Mouse (Mus musculus) midbrain, postnatal 0 days (tissue): ENCODE results near the gene Dnhd1. TPM values are rescaled to one million over a fixed set of nuclear protein-coding genes. Genes with fewer than 3 reads are reported as not detected.

Experiments
- ATAC-seq: fragments of 200-750 bp; cut with Nextera tagmentation; 2 replicates; pipeline ENCODE4 v1.8.0; 2017; ENCODE audit warnings: moderate number of reproducible peaks, mild to moderate bottlenecking, moderate TSS enrichment, moderate library complexity; ENCODE audit not compliant: low FRiP score
- DNase-seq: peaks from one replicate; pipeline ENCODE4 v3.0.0-alpha.2; 2015; ENCODE audit warnings: low spot score
- H3K27ac ChIP-seq: fragments of 300-500 bp; sonication (generic); 2 replicates; pipeline ENCODE4 v1.5.1; 2014; ENCODE audit warnings: low read depth, mild to moderate bottlenecking, low read length, mixed read lengths
- H3K27me3 ChIP-seq: fragments of 300-500 bp; sonication (generic); 2 replicates; pipeline ENCODE4 v1.6.1; 2014; ENCODE audit warnings: low read length, control low read depth, mixed read lengths; ENCODE audit not compliant: insufficient read depth
- H3K36me3 ChIP-seq: fragments of 300-500 bp; sonication (generic); 2 replicates; pipeline ENCODE4 v1.6.1; 2014; ENCODE audit warnings: low read length, control low read depth, mixed read lengths; ENCODE audit not compliant: insufficient read depth
- H3K4me1 ChIP-seq: fragments of 300-500 bp; sonication (generic); 2 replicates; pipeline ENCODE4 v1.6.1; 2014; ENCODE audit warnings: mild to moderate bottlenecking, control low read depth, antibody characterized with exemption, low read length, mixed read lengths; ENCODE audit not compliant: insufficient read depth
- H3K4me2 ChIP-seq: fragments of 300-500 bp; sonication (generic); 2 replicates; pipeline ENCODE4 v1.6.1; 2014; ENCODE audit warnings: low read depth, mild to moderate bottlenecking, low read length, mixed read lengths; ENCODE audit not compliant: poor library complexity, severe bottlenecking
- H3K4me3 ChIP-seq: fragments of 300-500 bp; sonication (generic); 2 replicates; pipeline ENCODE4 v1.5.1; 2014; ENCODE audit warnings: low read depth, mild to moderate bottlenecking, low read length, moderate library complexity
- H3K9ac ChIP-seq: fragments of 300-500 bp; sonication (generic); replicated peaks from 2 replicates; pipeline ENCODE4 v1.6.1; 2014; ENCODE audit warnings: mild to moderate bottlenecking, low read length, moderate library complexity, mixed read lengths; ENCODE audit not compliant: poor library complexity, severe bottlenecking
- H3K9me3 ChIP-seq: fragments of 300-500 bp; sonication (generic); 2 replicates; pipeline ENCODE4 v1.6.1; 2016; ENCODE audit warnings: low read length, control low read depth
- CTCF ChIP-seq: IDR thresholded peaks from 2 replicates; pipeline ENCODE4 v1.5.1; 2016; ENCODE audit warnings: antibody characterized with exemption, mild to moderate bottlenecking
- WGBS: fragments of 180-500 bp; shearing (Covaris S2); extraction: QIAGEN DNeasy Blood & Tissue Kit; methylation state at CpG from one replicate; pipeline ENCODE4 v1.1.7; 2014; 5-methylcytosine and 5-hydroxymethylcytosine counted together
- polyA plus RNA-seq: library from polyadenylated mRNA; unstranded; fragments of >200 nt; fragmentation: Nextera tagmentation; extraction: Ambion mirVana; gene quantifications from 2 replicates; pipeline ENCODE4 v1.2.1, GENCODE M21; 2015
- total RNA-seq: library from RNA; depleted of rRNA; stranded (reverse); fragments of >200 nt; gene quantifications from 2 replicates; pipeline ENCODE4 v1.2.3, GENCODE M21; 2014; rRNA removed

The Dnhd1 gene
- total and polyA plus RNA-seq, 2 experiments from 2014 or later = 1.9 to 3.8 TPM

- Histone ChIP-seq H3K9ac (no peak overlapping the region), H3K9me3 (no peaks in the 10 kb centered on the region), H3K4me3 (no peak overlapping the region), H3K27ac (peak overlapping the region; percentile 18; the same call in 1 of the 2 replicates), H3K27me3 (no peaks in the 10 kb centered on the region), H3K4me2 (no peak overlapping the region), H3K4me1 (no peaks in the 10 kb centered on the region), H3K36me3 (peaks cover 87% of the 10 kb centered on the region)
- ATAC-seq = 0 out of 2 replicates have a peak, but pooled peaks have one; percentile 14
- no peak for TF ChIP-seq CTCF
- WGBS = 28% methylated on average over 49 of the region's 51 CpGs
- no peak for DNase-seq
Measured at GRCm38 (mm10) chr7:105761813-105762484, 111.3 kb downstream of the Dnhd1 start.

- Histone ChIP-seq H3K4me2 (no peak overlapping the region), H3K27ac (0 out of 2 replicates have a peak overlapping the region, but pooled peaks have one; percentile 18), H3K4me1 (no peaks in the 10 kb centered on the region), H3K4me3 (no peak overlapping the region), H3K36me3 (peaks cover 84% of the 10 kb centered on the region), H3K9ac (no peak overlapping the region), H3K9me3 (no peaks in the 10 kb centered on the region), H3K27me3 (no peaks in the 10 kb centered on the region)
- WGBS = 36% methylated on average over 55 of the region's 55 CpGs
- DNase-seq (no peak), ATAC-seq (peak; percentile 14)
- no peak for TF ChIP-seq CTCF
Measured at GRCm38 (mm10) chr7:105762517-105763270, 112.1 kb downstream of the Dnhd1 start.

- ATAC-seq (no peak), DNase-seq (no peak)
- Histone ChIP-seq H3K36me3 (peaks cover 68% of the 10 kb centered on the region), H3K27ac (no peak overlapping the region), H3K4me1 (0 out of 2 replicates have a peak, but pooled peaks cover 3% of the 10 kb centered on the region), H3K4me2 (no peak overlapping the region), H3K9me3 (no peaks in the 10 kb centered on the region), H3K4me3 (no peak overlapping the region), H3K9ac (no peak overlapping the region), H3K27me3 (no peaks in the 10 kb centered on the region)
- TF ChIP-seq CTCF = no peak
- 85% methylated on average over 11 of the region's 11 CpGs for WGBS
Measured at GRCm38 (mm10) chr7:105764331-105764730, 113.7 kb downstream of the Dnhd1 start.

DNA sequence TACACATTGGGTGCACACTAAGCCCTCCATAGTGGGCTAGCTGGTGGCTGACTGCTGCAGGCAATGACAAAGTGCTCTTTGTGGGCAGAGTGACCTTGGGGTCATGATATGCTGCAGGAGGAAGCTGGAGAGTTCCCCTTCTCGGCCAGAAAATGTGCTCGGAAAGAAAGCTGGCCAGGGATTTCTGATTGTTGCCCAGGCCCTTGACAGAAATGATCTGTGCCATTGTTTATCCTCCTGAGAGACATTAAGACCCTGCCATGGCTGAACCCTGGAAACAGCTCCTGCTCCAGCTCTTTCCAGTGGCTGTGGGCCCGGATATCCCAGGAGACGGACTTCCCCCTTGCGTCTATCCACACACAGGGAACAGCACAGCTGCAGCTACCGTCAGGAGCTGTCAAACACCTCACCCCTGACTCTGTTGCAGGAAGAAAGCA is 117.1 kb downstream of the Dnhd1 start:
- peak; percentile 70 for DNase-seq
- H3K9ac ChIP-seq = no peak overlapping the region
- peak; percentile 57 for ATAC-seq

DNA sequence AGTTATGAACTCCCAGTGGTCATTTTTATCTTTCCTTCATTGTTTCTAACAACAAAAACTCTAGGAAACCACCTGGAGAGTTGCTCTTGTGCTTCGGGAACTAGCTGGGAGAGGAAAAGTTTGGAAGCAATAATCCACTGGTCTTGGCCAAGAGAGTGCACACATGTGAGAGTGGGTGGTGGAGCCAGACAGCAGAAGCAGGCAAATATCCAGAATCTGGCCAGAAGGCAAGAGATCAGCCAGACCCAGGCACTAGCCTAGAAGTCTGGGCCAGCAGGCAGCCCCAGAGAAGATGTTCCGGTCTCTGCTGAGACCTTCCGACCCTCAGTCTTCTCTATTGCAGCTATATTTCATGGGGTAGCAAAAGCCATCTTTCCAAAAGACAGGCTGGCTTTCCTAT is 119.3 kb downstream of the Dnhd1 start:
- DNase-seq = no peak
- no peak for ATAC-seq
- TF ChIP-seq CTCF = no peak
- 81% methylated on average over 3 of the region's 3 CpGs for WGBS
- H3K9ac ChIP-seq = no peak overlapping the region
- H3K36me3 ChIP-seq = peaks cover 58% of the 10 kb centered on the region
- H3K4me1 ChIP-seq = 0 out of 2 replicates have a peak, but pooled peaks cover 7% of the 10 kb centered on the region
- H3K9me3 ChIP-seq = no peaks in the 10 kb centered on the region
- H3K4me3 ChIP-seq = no peak overlapping the region
- no peak overlapping the region for H3K4me2 ChIP-seq
- H3K27ac ChIP-seq = no peak overlapping the region
- H3K27me3 ChIP-seq = no peaks in the 10 kb centered on the region

More for the DNA sequence above, 117.1 kb downstream of the Dnhd1 start:
- Histone ChIP-seq H3K9me3 (no peaks in the 10 kb centered on the region), H3K27ac (peak overlapping the region; percentile 38), H3K27me3 (no peaks in the 10 kb centered on the region), H3K4me3 (no peak overlapping the region), H3K4me1 (0 out of 2 replicates have a peak, but pooled peaks cover 7% of the 10 kb centered on the region), H3K4me2 (no peak overlapping the region), H3K36me3 (peaks cover 74% of the 10 kb centered on the region)
- no peak for TF ChIP-seq CTCF
- WGBS = 13% methylated on average over 6 of the region's 6 CpGs

Other genes with a start within 250 kb of the Dnhd1 start
- gene Cnga4, start 246.3 kb upstream of the Dnhd1 start, total RNA-seq = 0.49 TPM in 1 of 2 replicates, not detected in the other
- gene Cnga4, start 246.3 kb upstream of the Dnhd1 start, polyA plus RNA-seq = 0.21 and 0.26 TPM in 2 replicates
- 9.9 and 12.0 TPM in 2 replicates for gene Cckbr, start 225.1 kb upstream of the Dnhd1 start, total RNA-seq
- 6.3 and 7.7 TPM in 2 replicates for gene Cckbr, start 225.1 kb upstream of the Dnhd1 start, polyA plus RNA-seq
- 24.8 and 33.5 TPM in 2 replicates for gene Cavin3, start 168.5 kb upstream of the Dnhd1 start, total RNA-seq
- 34.6 and 40.4 TPM in 2 replicates for gene Cavin3, start 168.5 kb upstream of the Dnhd1 start, polyA plus RNA-seq
- 162 and 182 TPM in 2 replicates for gene Smpd1, start 96.5 kb upstream of the Dnhd1 start, total RNA-seq
- gene Smpd1, start 96.5 kb upstream of the Dnhd1 start, polyA plus RNA-seq = 115 and 127 TPM in 2 replicates
- gene Apbb1, start 69.2 kb upstream of the Dnhd1 start, total RNA-seq = 391 and 571 TPM in 2 replicates
- 341 and 372 TPM in 2 replicates for gene Apbb1, start 69.2 kb upstream of the Dnhd1 start, polyA plus RNA-seq
- gene Hpx, start 50.7 kb upstream of the Dnhd1 start, total RNA-seq = not detected in 2 replicates
- gene Hpx, start 50.7 kb upstream of the Dnhd1 start, polyA plus RNA-seq = 0.20 TPM in 1 of 2 replicates, not detected in the other
- 164 and 171 TPM in 2 replicates for gene Trim3, start 17.3 kb upstream of the Dnhd1 start, total RNA-seq
- gene Trim3, start 17.3 kb upstream of the Dnhd1 start, polyA plus RNA-seq = 108 and 109 TPM in 2 replicates
- 36.4 and 107 TPM in 2 replicates for gene Timm10b, start 10.8 kb upstream of the Dnhd1 start, total RNA-seq
- gene Timm10b, start 10.8 kb upstream of the Dnhd1 start, polyA plus RNA-seq = 170 and 179 TPM in 2 replicates
- gene Arfip2, start 10.4 kb upstream of the Dnhd1 start, total RNA-seq = 62.1 and 90.0 TPM in 2 replicates
- gene Arfip2, start 10.4 kb upstream of the Dnhd1 start, polyA plus RNA-seq = 84.9 and 95.3 TPM in 2 replicates
- 55.3 and 65.6 TPM in 2 replicates for gene Gm45799, start 10.3 kb upstream of the Dnhd1 start, total RNA-seq
- gene Gm45799, start 10.3 kb upstream of the Dnhd1 start, polyA plus RNA-seq = 11.3 and 23.7 TPM in 2 replicates
- gene Ilk, start 85.8 kb downstream of the Dnhd1 start, total RNA-seq = 122 and 130 TPM in 2 replicates
- gene Ilk, start 85.8 kb downstream of the Dnhd1 start, polyA plus RNA-seq = 139 and 154 TPM in 2 replicates
- 19.1 and 29.3 TPM in 2 replicates for gene Rrp8, start 86.6 kb downstream of the Dnhd1 start, total RNA-seq
- 16.1 and 19.4 TPM in 2 replicates for gene Rrp8, start 86.6 kb downstream of the Dnhd1 start, polyA plus RNA-seq
- 65.7 and 87.1 TPM in 2 replicates for gene Taf10, start 93.5 kb downstream of the Dnhd1 start, total RNA-seq
- gene Taf10, start 93.5 kb downstream of the Dnhd1 start, polyA plus RNA-seq = 91.2 and 102 TPM in 2 replicates
- 38.3 and 66.8 TPM in 2 replicates for gene Tpp1, start 101.4 kb downstream of the Dnhd1 start, total RNA-seq
- 41.3 and 42.2 TPM in 2 replicates for gene Tpp1, start 101.4 kb downstream of the Dnhd1 start, polyA plus RNA-seq
- gene Dchs1, start 136.8 kb downstream of the Dnhd1 start, total RNA-seq = 101 and 105 TPM in 2 replicates
- 7.0 and 7.5 TPM in 2 replicates for gene Dchs1, start 136.8 kb downstream of the Dnhd1 start, polyA plus RNA-seq
- 16.6 and 18.6 TPM in 2 replicates for gene Mrpl17, start 160.3 kb downstream of the Dnhd1 start, total RNA-seq
- 173 and 192 TPM in 2 replicates for gene Mrpl17, start 160.3 kb downstream of the Dnhd1 start, polyA plus RNA-seq